Mouse (Mus musculus): ENCODE measurements around the gene Cfap61. TPM values are rescaled to one million over a fixed set of nuclear protein-coding genes. Genes with fewer than 3 reads are reported as not detected.

Cfap61 gene
- total and polyA plus RNA-seq, 2 experiments from 2014 or later, result 0.46 to 0.68 TPM

- no peak overlapping the region for H3K27ac ChIP-seq (ENCODE audit: low read depth)
- H3K36me3 ChIP-seq (replicated peaks; ENCODE audit: control insufficient read depth, insufficient read depth, low read length), result no peaks in the 10 kb centered on the region
- H3K4me1 ChIP-seq (ENCODE audit: control insufficient read depth, insufficient read depth), result no peaks in the 10 kb centered on the region
- H3K9me3 ChIP-seq (replicated peaks; ENCODE audit: control insufficient read depth, low read length), result no peaks in the 10 kb centered on the region
- no peak overlapping the region for H3K9ac ChIP-seq (replicated peaks; ENCODE audit: low read depth, low read length)
- ATAC-seq (ENCODE audit: insufficient read depth, low read depth) (no peak), DNase-seq (ENCODE audit: low spot score) (no peak)
- H3K4me2 ChIP-seq (ENCODE audit: low read depth, low read length), result no peak overlapping the region
- no peaks in the 10 kb centered on the region; the same call in 1 of the 2 replicates for H3K27me3 ChIP-seq (ENCODE audit: control insufficient read depth, insufficient read depth, low read length)
- no peak overlapping the region for H3K4me3 ChIP-seq (ENCODE audit: low read depth, low read length)
- 73% methylated on average over 5 of the region's 5 CpGs for WGBS
- no peak for TF ChIP-seq CTCF (IDR thresholded peaks at IDR 0.05; ENCODE audit: low read depth)
- TF ChIP-seq EP300 (IDR thresholded peaks at IDR 0.05; ENCODE audit: low read depth), result no peak
These were observed 27.3 kb downstream of the Cfap61 start for GRCm38 (mm10) chr2:145961861-145962260.

DNA sequence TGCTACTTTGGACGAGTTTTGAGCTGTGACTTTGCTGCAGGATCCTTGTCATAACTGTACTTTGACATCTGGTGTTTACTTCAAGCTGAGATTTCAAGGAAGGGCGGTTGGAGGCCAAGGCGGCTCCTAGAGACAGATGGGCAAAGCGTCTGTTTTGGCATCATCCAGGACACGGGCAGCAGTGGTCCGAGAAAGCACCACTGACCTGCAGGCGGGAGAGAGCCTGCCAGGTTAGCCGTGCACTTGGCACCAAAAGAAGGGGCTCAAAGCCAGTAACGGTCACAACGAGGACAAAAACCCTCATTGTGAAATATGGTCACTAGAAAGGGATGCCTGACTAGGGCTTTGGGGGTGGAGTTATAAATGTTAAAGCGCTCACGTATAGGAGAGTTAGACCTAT is 36.2 kb downstream of the Cfap61 start:
- no peaks in the 10 kb centered on the region for H3K4me1 ChIP-seq (ENCODE audit: control insufficient read depth, insufficient read depth)
- H3K36me3 ChIP-seq (replicated peaks; ENCODE audit: control insufficient read depth, insufficient read depth, low read length), result no peaks in the 10 kb centered on the region
- WGBS, result 75% methylated on average over 12 of the region's 12 CpGs
- DNase-seq (ENCODE audit: low spot score) (no peak), ATAC-seq (ENCODE audit: insufficient read depth, low read depth) (no peak)
- H3K9me3 ChIP-seq (replicated peaks; ENCODE audit: control insufficient read depth, low read length), result no peaks in the 10 kb centered on the region
- H3K4me2 ChIP-seq (ENCODE audit: low read depth, low read length), result no peak overlapping the region
- no peaks in the 10 kb centered on the region for H3K27me3 ChIP-seq (ENCODE audit: control insufficient read depth, insufficient read depth, low read length)
- H3K9ac ChIP-seq (replicated peaks; ENCODE audit: low read depth, low read length), result no peak overlapping the region
- H3K27ac ChIP-seq (ENCODE audit: low read depth), result no peak overlapping the region
- TF ChIP-seq EP300 (IDR thresholded peaks at IDR 0.05; ENCODE audit: low read depth), result no peak
- no peak overlapping the region for H3K4me3 ChIP-seq (ENCODE audit: low read depth, low read length)

GRCm38 (mm10) chr2:145971237-145972010 is 36.8 kb downstream of the Cfap61 start:
- DNase-seq (ENCODE audit: low spot score) (no peak), ATAC-seq (ENCODE audit: insufficient read depth, low read depth) (no peak)
- no peaks in the 10 kb centered on the region for H3K4me1 ChIP-seq (ENCODE audit: control insufficient read depth, insufficient read depth)
- H3K9ac ChIP-seq (replicated peaks; ENCODE audit: low read depth, low read length), result no peak overlapping the region
- WGBS, result 88% methylated on average over 20 of the region's 20 CpGs
- no peak overlapping the region for H3K27ac ChIP-seq (ENCODE audit: low read depth)
- H3K27me3 ChIP-seq (ENCODE audit: control insufficient read depth, insufficient read depth, low read length), result no peaks in the 10 kb centered on the region
- TF ChIP-seq EP300 (IDR thresholded peaks at IDR 0.05; ENCODE audit: low read depth) (no peak), CTCF (IDR thresholded peaks at IDR 0.05; ENCODE audit: low read depth) (no peak)
- H3K9me3 ChIP-seq (replicated peaks; ENCODE audit: control insufficient read depth, low read length), result no peaks in the 10 kb centered on the region
- H3K4me2 ChIP-seq (ENCODE audit: low read depth, low read length), result no peak overlapping the region
- no peak overlapping the region for H3K4me3 ChIP-seq (ENCODE audit: low read depth, low read length)
- H3K36me3 ChIP-seq (replicated peaks; ENCODE audit: control insufficient read depth, insufficient read depth, low read length), result no peaks in the 10 kb centered on the region

DNA sequence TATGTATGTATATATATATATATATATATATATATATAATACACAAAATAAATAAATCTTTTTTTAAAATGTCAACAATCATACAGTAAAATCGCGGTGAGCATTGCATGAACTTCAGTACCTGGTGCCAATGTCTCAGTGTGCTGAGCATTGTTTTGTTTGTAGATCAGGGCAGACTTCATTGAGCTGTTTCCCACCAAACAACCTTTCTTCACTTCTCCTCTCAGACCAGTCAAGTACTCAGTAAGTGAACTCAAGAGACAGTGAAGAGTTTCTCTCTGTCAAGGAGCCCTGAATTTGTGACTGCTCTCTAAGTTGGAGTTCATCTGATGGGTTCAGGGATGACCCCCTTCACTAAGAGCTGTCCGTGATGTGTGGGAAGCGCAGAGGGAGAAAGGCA is 38.0 kb downstream of the Cfap61 start:
- Histone ChIP-seq H3K9me3 (replicated peaks; ENCODE audit: control insufficient read depth, low read length) (no peaks in the 10 kb centered on the region), H3K4me3 (ENCODE audit: low read depth, low read length) (no peak overlapping the region), H3K27ac (ENCODE audit: low read depth) (no peak overlapping the region), H3K27me3 (ENCODE audit: control insufficient read depth, insufficient read depth, low read length) (no peaks in the 10 kb centered on the region), H3K9ac (replicated peaks; ENCODE audit: low read depth, low read length) (no peak overlapping the region), H3K4me2 (ENCODE audit: low read depth, low read length) (no peak overlapping the region), H3K4me1 (ENCODE audit: control insufficient read depth, insufficient read depth) (no peaks in the 10 kb centered on the region), H3K36me3 (replicated peaks; ENCODE audit: control insufficient read depth, insufficient read depth, low read length) (no peaks in the 10 kb centered on the region)
- DNase-seq (ENCODE audit: low spot score), result no peak
- no peak for ATAC-seq (ENCODE audit: insufficient read depth, low read depth)
- TF ChIP-seq EP300 (IDR thresholded peaks at IDR 0.05; ENCODE audit: low read depth) (no peak), CTCF (IDR thresholded peaks at IDR 0.05; ENCODE audit: low read depth) (no peak)
- WGBS, result 86% methylated on average over 4 of the region's 4 CpGs

- Histone ChIP-seq H3K4me3 (ENCODE audit: low read depth, low read length) (no peak overlapping the region), H3K9ac (replicated peaks; ENCODE audit: low read depth, low read length) (no peak overlapping the region), H3K4me1 (ENCODE audit: control insufficient read depth, insufficient read depth) (no peaks in the 10 kb centered on the region), H3K9me3 (replicated peaks; ENCODE audit: control insufficient read depth, low read length) (no peaks in the 10 kb centered on the region), H3K27ac (ENCODE audit: low read depth) (no peak overlapping the region), H3K36me3 (replicated peaks; ENCODE audit: control insufficient read depth, insufficient read depth, low read length) (no peaks in the 10 kb centered on the region), H3K27me3 (ENCODE audit: control insufficient read depth, insufficient read depth, low read length) (no peaks in the 10 kb centered on the region), H3K4me2 (ENCODE audit: low read depth, low read length) (no peak overlapping the region)
- 80% methylated on average over 4 of the region's 4 CpGs for WGBS
- no peak for TF ChIP-seq CTCF (IDR thresholded peaks at IDR 0.05; ENCODE audit: low read depth)
- no peak for TF ChIP-seq EP300 (IDR thresholded peaks at IDR 0.05; ENCODE audit: low read depth)
- ATAC-seq (ENCODE audit: insufficient read depth, low read depth) (no peak), DNase-seq (ENCODE audit: low spot score) (no peak)
These were observed 45.0 kb downstream of the Cfap61 start for GRCm38 (mm10) chr2:145979616-145980015.

DNA sequence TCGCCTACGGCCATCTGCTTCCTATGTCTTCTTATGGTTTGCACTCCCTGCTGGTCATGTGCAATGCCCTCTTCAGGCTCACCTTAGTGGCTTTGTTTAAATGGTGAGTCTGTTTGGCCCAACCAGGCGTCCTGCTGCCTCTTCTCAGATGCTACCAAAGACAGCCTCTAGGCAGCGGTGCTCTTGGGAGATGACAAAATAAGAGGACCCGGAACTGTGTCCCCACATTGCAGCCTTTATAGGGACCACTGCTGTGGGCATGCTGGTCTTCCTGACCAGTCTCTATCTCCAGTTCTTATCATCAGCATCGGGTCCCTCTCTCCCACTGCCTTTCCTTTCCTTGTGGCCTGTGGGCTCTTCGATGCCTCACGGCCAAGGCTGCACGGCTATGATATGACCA is 46.3 kb downstream of the Cfap61 start:
- Histone ChIP-seq H3K36me3 (replicated peaks; ENCODE audit: control insufficient read depth, insufficient read depth, low read length) (no peaks in the 10 kb centered on the region), H3K27me3 (ENCODE audit: control insufficient read depth, insufficient read depth, low read length) (no peaks in the 10 kb centered on the region), H3K9me3 (replicated peaks; ENCODE audit: control insufficient read depth, low read length) (no peaks in the 10 kb centered on the region), H3K4me1 (ENCODE audit: control insufficient read depth, insufficient read depth) (no peaks in the 10 kb centered on the region), H3K9ac (replicated peaks; ENCODE audit: low read depth, low read length) (no peak overlapping the region), H3K4me3 (ENCODE audit: low read depth, low read length) (no peak overlapping the region), H3K27ac (ENCODE audit: low read depth) (no peak overlapping the region), H3K4me2 (ENCODE audit: low read depth, low read length) (no peak overlapping the region)
- TF ChIP-seq EP300 (IDR thresholded peaks at IDR 0.05; ENCODE audit: low read depth), result no peak
- TF ChIP-seq CTCF (IDR thresholded peaks at IDR 0.05; ENCODE audit: low read depth), result no peak
- no peak for ATAC-seq (ENCODE audit: insufficient read depth, low read depth)
- no peak for DNase-seq (ENCODE audit: low spot score)
- 82% methylated on average over 9 of the region's 9 CpGs for WGBS
